Mouse (Mus musculus): Measurements from ENCODE around the gene Cdc42bpb. TPM values are rescaled to one million over a fixed set of nuclear protein-coding genes. Genes with fewer than 3 reads are reported as not detected.

Gene Cdc42bpb
- polyA plus RNA-seq, 1 experiment, result 0.74 TPM

DNA sequence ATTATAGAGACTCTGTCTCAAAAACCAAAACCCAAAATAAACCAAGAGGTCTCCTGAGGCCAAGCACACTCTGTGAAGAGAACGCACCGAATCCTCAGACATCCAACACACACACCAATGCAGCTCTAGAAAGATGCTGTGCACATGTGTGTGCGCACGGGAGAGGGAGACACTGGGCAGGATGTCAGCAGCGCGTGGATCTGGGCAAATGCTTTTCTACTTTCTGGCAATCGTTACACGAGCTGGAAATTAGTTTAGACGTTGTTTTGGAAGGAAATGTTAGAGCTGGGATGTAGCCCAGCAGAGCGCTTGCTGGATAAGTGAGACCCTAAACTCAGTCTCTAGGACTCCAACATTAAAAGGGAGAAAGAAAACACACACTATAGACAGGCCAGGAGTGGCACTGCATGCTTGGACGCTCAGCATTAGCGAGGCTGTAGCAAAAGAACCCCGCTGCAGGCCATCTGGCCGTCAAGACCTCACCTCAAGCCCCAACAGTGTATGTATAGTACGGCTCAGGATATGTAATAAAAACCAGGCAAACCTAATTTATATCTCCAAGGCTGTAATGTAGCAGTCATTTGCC is 44.4 kb downstream of the Cdc42bpb start:
- no peak for TF ChIP-seq TAL1 (IDR thresholded peaks at IDR 0.05; ENCODE audit: low read length)
- no peak for TF ChIP-seq GATA1 (IDR thresholded peaks at IDR 0.05; ENCODE audit: low read length)
- Histone ChIP-seq H3K36me3 (ENCODE audit: control insufficient read depth) (peaks cover 14% of the 10 kb centered on the region), H3K9me3 (ENCODE audit: control insufficient read depth, low read length) (no peaks in the 10 kb centered on the region), H3K4me1 (ENCODE audit: control insufficient read depth) (peaks cover 16% of the 10 kb centered on the region), H3K4me3 (replicated peaks) (no peak overlapping the region), H3K27me3 (ENCODE audit: control insufficient read depth) (no peaks in the 10 kb centered on the region)

DNA sequence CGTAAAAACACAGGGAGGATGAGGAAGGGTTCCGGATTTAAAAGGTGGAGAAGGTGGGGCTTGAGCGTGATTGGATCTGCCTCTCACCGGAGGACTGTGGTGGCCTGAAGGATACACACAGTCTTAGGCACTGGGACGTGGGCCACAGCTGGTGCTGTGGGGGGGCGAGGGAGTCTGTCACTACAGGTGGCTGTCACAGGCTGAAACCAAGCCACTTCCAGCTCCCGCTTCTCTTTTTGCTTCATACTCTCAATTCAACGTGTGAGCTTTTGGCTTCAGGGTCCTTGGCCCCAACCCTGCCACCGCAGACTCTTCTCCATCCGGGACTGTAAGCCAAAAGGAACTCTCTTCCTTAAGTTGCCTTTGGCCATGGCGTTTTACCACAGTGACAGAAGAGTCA is 45.1 kb downstream of the Cdc42bpb start:
- H3K9me3 ChIP-seq (ENCODE audit: control insufficient read depth, low read length), result no peaks in the 10 kb centered on the region
- no peak overlapping the region for H3K4me3 ChIP-seq (replicated peaks)
- no peaks in the 10 kb centered on the region for H3K27me3 ChIP-seq (ENCODE audit: control insufficient read depth)
- peaks cover 16% of the 10 kb centered on the region for H3K36me3 ChIP-seq (ENCODE audit: control insufficient read depth)
- H3K4me1 ChIP-seq (ENCODE audit: control insufficient read depth), result peaks cover 9% of the 10 kb centered on the region
- TF ChIP-seq GATA1 (IDR thresholded peaks at IDR 0.05; ENCODE audit: low read length), result no peak
- TF ChIP-seq TAL1 (IDR thresholded peaks at IDR 0.05; ENCODE audit: low read length), result no peak

DNA sequence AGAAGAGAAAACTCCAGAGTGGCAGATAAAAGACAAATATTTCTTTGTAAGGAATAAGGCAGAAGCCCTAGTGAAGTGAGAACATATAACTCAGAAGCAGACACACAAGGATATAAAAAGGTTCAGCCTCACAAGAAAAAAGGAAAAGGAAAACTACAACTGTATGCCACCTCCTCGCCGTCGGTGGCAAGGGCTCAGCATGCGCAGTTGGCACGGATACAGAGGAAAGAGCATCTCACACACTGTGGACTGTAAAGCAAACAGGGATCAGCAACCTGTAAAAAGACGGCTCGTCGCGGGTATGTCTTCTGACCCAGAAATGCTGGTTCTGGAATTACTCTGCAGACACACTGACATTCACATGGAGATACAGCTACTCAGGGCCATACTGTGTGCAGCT is 45.9 kb downstream of the Cdc42bpb start:
- Histone ChIP-seq H3K4me1 (ENCODE audit: control insufficient read depth) (peaks cover 2% of the 10 kb centered on the region; the same call in 1 of the 2 replicates), H3K9me3 (ENCODE audit: control insufficient read depth, low read length) (no peaks in the 10 kb centered on the region), H3K27me3 (ENCODE audit: control insufficient read depth) (no peaks in the 10 kb centered on the region), H3K4me3 (replicated peaks) (no peak overlapping the region), H3K36me3 (ENCODE audit: control insufficient read depth) (peaks cover 22% of the 10 kb centered on the region)
- TF ChIP-seq GATA1 (IDR thresholded peaks at IDR 0.05; ENCODE audit: low read length) (no peak), TAL1 (IDR thresholded peaks at IDR 0.05; ENCODE audit: low read length) (no peak)

DNA sequence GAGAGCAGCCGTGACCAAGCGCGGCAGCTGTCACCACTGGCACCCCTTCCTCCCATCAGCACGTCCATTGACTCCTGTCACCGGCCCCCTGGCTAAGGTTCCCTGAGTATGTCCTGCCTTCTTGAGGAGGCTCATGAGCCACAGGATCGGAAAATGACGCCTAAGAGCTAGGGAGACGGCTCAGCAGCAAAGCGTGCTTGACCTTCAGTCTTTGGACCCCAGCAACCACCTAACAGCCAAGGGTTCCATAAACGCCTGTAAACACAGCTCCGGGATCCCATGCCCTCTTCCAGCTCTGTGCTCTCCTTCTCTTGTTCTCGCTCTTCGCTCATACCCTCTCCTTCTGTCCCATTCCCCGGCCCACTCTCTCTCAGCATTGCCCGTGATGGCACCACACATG is 48.2 kb downstream of the Cdc42bpb start:
- Histone ChIP-seq H3K36me3 (ENCODE audit: control insufficient read depth) (peaks cover 22% of the 10 kb centered on the region), H3K4me3 (replicated peaks) (no peak overlapping the region), H3K4me1 (ENCODE audit: control insufficient read depth) (no peaks in the 10 kb centered on the region), H3K9me3 (ENCODE audit: control insufficient read depth, low read length) (no peaks in the 10 kb centered on the region), H3K27me3 (ENCODE audit: control insufficient read depth) (no peaks in the 10 kb centered on the region)
- TF ChIP-seq GATA1 (IDR thresholded peaks at IDR 0.05; ENCODE audit: low read length), result no peak

DNA sequence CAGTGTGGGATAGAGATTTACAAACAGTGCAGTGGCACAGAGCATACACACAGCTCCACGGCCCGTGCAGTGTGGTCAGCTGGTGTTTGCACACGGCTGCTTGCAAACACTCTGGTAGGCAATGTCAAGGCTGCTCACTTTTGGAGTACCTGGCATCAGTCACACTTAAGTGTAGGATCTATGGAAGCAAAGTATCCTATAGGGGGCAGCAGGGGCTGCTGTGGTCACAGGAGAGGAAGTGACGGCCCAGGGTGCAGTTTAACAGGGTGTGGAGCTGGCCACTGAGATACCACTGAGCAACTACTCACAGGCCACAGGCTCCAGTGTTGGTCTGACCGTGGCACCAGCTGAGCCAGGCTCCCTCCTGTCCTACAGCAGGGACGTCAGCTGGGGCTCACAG is 49.2 kb downstream of the Cdc42bpb start:
- H3K4me3 ChIP-seq (replicated peaks), result no peak overlapping the region
- peaks cover 27% of the 10 kb centered on the region for H3K36me3 ChIP-seq (ENCODE audit: control insufficient read depth)
- TF ChIP-seq TAL1 (IDR thresholded peaks at IDR 0.05; ENCODE audit: low read length), result no peak
- no peak for TF ChIP-seq GATA1 (IDR thresholded peaks at IDR 0.05; ENCODE audit: low read length)
- H3K4me1 ChIP-seq (ENCODE audit: control insufficient read depth), result no peaks in the 10 kb centered on the region
- no peaks in the 10 kb centered on the region for H3K9me3 ChIP-seq (ENCODE audit: control insufficient read depth, low read length)
- H3K27me3 ChIP-seq (ENCODE audit: control insufficient read depth), result no peaks in the 10 kb centered on the region

DNA sequence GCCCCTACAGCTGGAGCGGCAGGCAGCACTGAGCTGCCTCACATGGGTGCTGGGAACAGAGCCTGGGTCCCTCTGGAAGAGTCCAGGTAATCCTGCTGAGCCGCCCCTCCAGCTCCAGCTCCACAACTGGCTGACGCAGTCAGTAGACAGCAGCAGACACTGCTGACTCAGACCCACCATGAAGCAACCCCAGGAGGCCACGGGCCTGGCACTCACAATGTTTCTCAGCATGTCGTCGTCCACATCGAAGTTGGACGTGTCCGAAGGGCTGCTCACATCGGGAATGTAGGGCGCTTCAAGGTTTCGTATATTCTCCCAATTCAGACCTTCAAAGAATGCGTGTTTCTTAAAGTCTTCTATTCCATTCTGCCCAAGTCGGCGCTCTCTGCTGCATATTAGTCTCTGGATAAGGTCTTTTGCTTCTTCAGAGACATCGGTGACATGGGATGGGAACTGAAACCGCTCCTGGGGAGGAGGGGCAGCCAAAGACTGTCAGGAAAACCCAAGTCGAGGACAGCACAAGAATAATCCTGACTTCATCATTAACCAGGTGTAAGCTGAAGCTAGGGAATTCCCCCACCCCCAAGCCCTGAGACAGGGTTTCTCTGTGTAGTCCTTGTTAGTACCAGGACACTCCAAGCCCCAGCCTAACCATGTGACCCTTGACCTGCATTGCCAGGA is 51.6 kb downstream of the Cdc42bpb start:
- Histone ChIP-seq H3K27me3 (ENCODE audit: control insufficient read depth) (no peaks in the 10 kb centered on the region), H3K9me3 (ENCODE audit: control insufficient read depth, low read length) (no peaks in the 10 kb centered on the region), H3K4me1 (ENCODE audit: control insufficient read depth) (no peaks in the 10 kb centered on the region), H3K4me3 (replicated peaks) (no peak overlapping the region), H3K36me3 (ENCODE audit: control insufficient read depth) (peaks cover 42% of the 10 kb centered on the region)
- TF ChIP-seq TAL1 (IDR thresholded peaks at IDR 0.05; ENCODE audit: low read length) (no peak), GATA1 (IDR thresholded peaks at IDR 0.05; ENCODE audit: low read length) (no peak)

DNA sequence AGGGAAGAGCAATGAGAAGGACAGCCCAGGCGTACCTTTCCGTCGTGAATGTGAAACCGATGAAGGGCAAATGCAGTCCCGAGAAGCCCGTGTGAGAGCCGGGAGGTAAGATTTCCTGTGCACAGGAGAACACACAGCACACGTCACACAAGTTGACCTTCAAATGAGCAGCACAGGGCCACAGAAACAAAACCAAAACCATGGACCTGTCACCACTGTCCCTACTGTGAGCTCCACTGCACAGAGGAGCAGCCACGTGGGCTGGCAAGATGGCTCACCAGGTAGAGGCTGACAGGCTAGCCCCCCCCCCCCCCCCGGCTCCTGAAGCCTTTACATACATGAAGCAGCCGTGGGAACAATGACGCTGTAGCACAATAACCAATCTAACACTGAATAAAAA is 52.6 kb downstream of the Cdc42bpb start:
- TF ChIP-seq TAL1 (IDR thresholded peaks at IDR 0.05; ENCODE audit: low read length) (no peak), GATA1 (IDR thresholded peaks at IDR 0.05; ENCODE audit: low read length) (no peak)
- Histone ChIP-seq H3K27me3 (ENCODE audit: control insufficient read depth) (no peaks in the 10 kb centered on the region), H3K4me1 (ENCODE audit: control insufficient read depth) (no peaks in the 10 kb centered on the region), H3K4me3 (replicated peaks) (no peak overlapping the region), H3K9me3 (ENCODE audit: control insufficient read depth, low read length) (no peaks in the 10 kb centered on the region), H3K36me3 (ENCODE audit: control insufficient read depth) (peaks cover 47% of the 10 kb centered on the region)

DNA sequence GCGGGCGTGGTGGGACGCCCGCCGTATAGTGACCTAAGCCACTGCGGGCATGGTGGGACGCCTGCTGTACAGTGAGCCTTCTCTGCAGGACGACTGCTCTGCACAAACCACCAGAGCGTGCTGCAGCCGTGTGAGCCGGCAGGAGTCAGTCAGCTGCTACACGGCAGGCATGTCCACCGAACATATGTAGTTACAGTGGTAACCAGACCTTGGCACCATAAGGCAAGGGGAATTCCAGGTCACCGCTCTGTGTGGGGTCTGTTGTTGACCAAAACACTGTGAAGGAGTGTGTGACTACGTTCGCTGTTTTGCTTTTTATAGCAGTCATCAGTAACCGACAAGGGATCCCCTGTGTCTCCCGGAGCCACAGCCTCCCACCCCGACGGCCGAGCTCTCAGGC is 53.0 kb downstream of the Cdc42bpb start:
- Histone ChIP-seq H3K27me3 (ENCODE audit: control insufficient read depth) (no peaks in the 10 kb centered on the region), H3K4me1 (ENCODE audit: control insufficient read depth) (no peaks in the 10 kb centered on the region), H3K4me3 (replicated peaks) (no peak overlapping the region), H3K36me3 (ENCODE audit: control insufficient read depth) (peaks cover 50% of the 10 kb centered on the region), H3K9me3 (ENCODE audit: control insufficient read depth, low read length) (no peaks in the 10 kb centered on the region)
- TF ChIP-seq TAL1 (IDR thresholded peaks at IDR 0.05; ENCODE audit: low read length) (no peak), GATA1 (IDR thresholded peaks at IDR 0.05; ENCODE audit: low read length) (no peak)

DNA sequence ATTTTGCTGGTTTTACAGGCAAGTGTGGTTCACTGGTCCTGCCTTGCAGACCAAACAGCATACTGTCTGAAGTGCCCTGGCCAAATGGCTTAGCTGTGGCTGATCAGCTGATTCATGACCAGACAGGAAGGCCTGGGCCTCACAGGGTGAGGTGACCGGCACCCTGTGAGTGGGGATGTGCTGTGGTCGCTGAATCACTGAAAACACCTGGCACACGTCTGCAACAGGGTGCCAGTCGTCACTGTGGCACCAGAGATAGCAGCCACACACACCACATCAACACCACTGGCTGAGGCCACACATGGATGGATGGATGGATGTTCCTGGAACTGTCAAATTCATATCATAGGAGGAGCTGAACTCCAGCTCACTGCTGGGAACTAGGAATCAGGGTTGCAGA is 54.1 kb downstream of the Cdc42bpb start:
- TF ChIP-seq TAL1 (IDR thresholded peaks at IDR 0.05; ENCODE audit: low read length), result no peak
- H3K4me3 ChIP-seq (replicated peaks), result no peak overlapping the region
- H3K36me3 ChIP-seq (ENCODE audit: control insufficient read depth), result peaks cover 55% of the 10 kb centered on the region

DNA sequence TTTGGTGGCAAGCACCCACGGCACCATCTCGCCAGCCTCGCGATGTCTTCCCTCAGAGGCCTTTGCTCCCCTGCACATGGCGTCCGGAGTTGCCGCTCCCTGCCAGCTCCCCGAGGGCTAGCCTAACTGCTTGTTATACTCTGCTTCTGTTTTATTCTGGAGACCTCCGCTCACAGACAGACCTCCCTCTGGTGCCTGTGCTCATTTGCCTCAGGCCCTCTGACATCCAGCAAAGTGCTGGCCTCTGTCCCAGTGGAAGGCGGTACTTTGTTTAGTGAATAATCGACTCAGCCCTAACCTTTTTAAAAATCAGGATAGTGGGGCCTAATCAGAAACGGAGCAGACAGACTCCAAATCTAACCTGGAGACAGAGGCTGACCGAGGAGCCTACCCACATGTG is 55.7 kb downstream of the Cdc42bpb start:
- no peaks in the 10 kb centered on the region for H3K27me3 ChIP-seq (ENCODE audit: control insufficient read depth)
- H3K4me1 ChIP-seq (ENCODE audit: control insufficient read depth), result no peaks in the 10 kb centered on the region
- TF ChIP-seq TAL1 (IDR thresholded peaks at IDR 0.05; ENCODE audit: low read length) (no peak), GATA1 (IDR thresholded peaks at IDR 0.05; ENCODE audit: low read length) (no peak)
- peaks cover 59% of the 10 kb centered on the region for H3K36me3 ChIP-seq (ENCODE audit: control insufficient read depth)
- H3K4me3 ChIP-seq (replicated peaks), result no peak overlapping the region
- H3K9me3 ChIP-seq (ENCODE audit: control insufficient read depth, low read length), result no peaks in the 10 kb centered on the region

More for the DNA sequence above, 54.1 kb downstream of the Cdc42bpb start:
- no peaks in the 10 kb centered on the region for H3K27me3 ChIP-seq (ENCODE audit: control insufficient read depth)
- H3K4me1 ChIP-seq (ENCODE audit: control insufficient read depth), result no peaks in the 10 kb centered on the region
- no peaks in the 10 kb centered on the region for H3K9me3 ChIP-seq (ENCODE audit: control insufficient read depth, low read length)
